Mouse (Mus musculus) stomach, embryonic 15.5 days (tissue): ENCODE data around the gene Fau. TPM values are rescaled to one million over a fixed set of nuclear protein-coding genes. Genes with fewer than 3 reads are reported as not detected.

Experiments
- ATAC-seq: fragments of 200-750 bp; cut with Nextera tagmentation; 2 replicates; pipeline ENCODE4 v1.8.0; 2017; ENCODE audit warnings: low read depth, moderate number of reproducible peaks, moderate TSS enrichment; ENCODE audit not compliant: insufficient read depth, low FRiP score
- H3K27ac ChIP-seq: fragments of 300-500 bp; sonication (generic); 2 replicates; pipeline ENCODE4 v1.5.1; 2015; ENCODE audit warnings: mild to moderate bottlenecking, inconsistent platforms
- H3K27me3 ChIP-seq: fragments of 300-500 bp; sonication (generic); replicated peaks from 2 replicates; pipeline ENCODE4 v1.6.1; 2015; ENCODE audit warnings: inconsistent platforms
- H3K36me3 ChIP-seq: fragments of 300-500 bp; sonication (generic); 2 replicates; pipeline ENCODE4 v1.6.1; 2015; ENCODE audit warnings: inconsistent platforms
- H3K4me1 ChIP-seq: fragments of 300-500 bp; sonication (generic); 2 replicates; pipeline ENCODE4 v1.6.1; 2015; ENCODE audit warnings: inconsistent platforms
- H3K4me2 ChIP-seq: fragments of 300-500 bp; sonication (generic); 2 replicates; pipeline ENCODE4 v1.6.1; 2015; ENCODE audit warnings: mild to moderate bottlenecking, inconsistent platforms
- H3K4me3 ChIP-seq: fragments of 300-500 bp; sonication (generic); replicated peaks from 2 replicates; pipeline ENCODE4 v1.5.1; 2015; ENCODE audit warnings: inconsistent platforms
- H3K9ac ChIP-seq: fragments of 300-500 bp; sonication (generic); 2 replicates; pipeline ENCODE4 v1.6.1; 2015; ENCODE audit warnings: inconsistent platforms
- H3K9me3 ChIP-seq: fragments of 300-500 bp; sonication (generic); 2 replicates; pipeline ENCODE4 v1.6.1; 2016; ENCODE audit warnings: inconsistent platforms
- WGBS: fragments of 180-500 bp; shearing (Covaris S2); methylation state at CpG from one replicate; pipeline ENCODE4 v1.1.7; 2015; 5-methylcytosine and 5-hydroxymethylcytosine counted together
- microRNA-seq: library from miRNA; unstranded; fragments of <30 nt; microRNA quantifications from one replicate; pipeline ENCODE4, GENCODE M21; 2016
- polyA plus RNA-seq: library from polyadenylated mRNA; unstranded; fragments of >200 nt; fragmentation: Nextera tagmentation; extraction: Ambion mirVana; gene quantifications from 2 replicates; pipeline ENCODE4 v1.2.1, GENCODE M21; 2015

Fau gene
- polyA plus RNA-seq, 1 experiment from 2014 or later = 625 TPM

DNA sequence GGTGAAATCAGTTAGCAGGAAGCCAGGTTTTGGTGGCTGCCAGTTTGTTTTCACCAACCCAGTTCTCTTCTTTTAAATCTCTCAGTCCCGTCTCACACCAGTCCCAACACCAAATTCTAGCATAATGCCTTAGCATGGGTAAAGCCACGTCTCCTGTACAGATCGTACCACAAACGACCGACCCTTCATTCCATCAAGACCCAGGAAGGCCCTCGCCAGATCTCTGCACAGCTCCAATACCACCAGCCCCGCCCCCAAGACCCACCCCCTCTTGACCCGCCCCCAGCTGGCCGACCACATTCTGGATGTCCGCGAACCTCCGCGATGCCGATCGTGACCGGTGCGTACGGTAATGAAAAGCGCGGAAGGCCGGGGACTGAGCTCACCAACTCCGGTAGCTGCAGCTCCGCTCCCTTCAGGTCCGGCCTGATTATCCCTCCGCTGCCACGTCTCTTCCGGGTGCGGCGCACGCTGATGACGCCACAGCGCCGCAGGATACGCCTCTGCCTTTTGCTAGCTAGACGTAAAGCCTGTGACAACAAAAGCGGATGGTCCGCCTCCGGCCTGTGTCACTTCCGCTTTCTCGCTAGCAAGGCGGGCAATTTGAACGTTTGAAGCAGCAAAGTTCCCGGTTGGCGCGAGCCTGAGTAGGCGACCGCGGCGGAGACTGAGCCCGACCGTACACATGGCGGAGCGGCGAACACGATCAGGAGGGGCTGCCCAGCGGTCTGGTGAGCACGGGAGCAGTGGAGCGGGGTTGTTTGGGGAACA, 27.0 kb downstream of the Fau start, which contains the start of the genes Zfpl1 and Cdca5:
Zfpl1 (minus strand) TSS at position 479 of the 771 bp plus-strand sequence.
Cdca5 (plus strand) TSS at position 506 of the 771 bp plus-strand sequence.
- H3K9me3 ChIP-seq = no peaks in the 10 kb centered on the region
- H3K4me1 ChIP-seq = peaks cover 16% of the 10 kb centered on the region
- no peaks in the 10 kb centered on the region for H3K27me3 ChIP-seq
- H3K9ac ChIP-seq = peak within 1 kb of the TSS; percentile 60
- peak within 1 kb of the TSS; percentile 72 for H3K4me3 ChIP-seq
- H3K4me2 ChIP-seq = peak within 1 kb of the TSS; percentile 82
- ATAC-seq = peak; percentile 88
- H3K36me3 ChIP-seq = peaks cover 20% of the 10 kb centered on the region
- under 1% methylated on average over 58 of the region's 58 CpGs for WGBS
- peak within 1 kb of the TSS; percentile 77 for H3K27ac ChIP-seq

DNA sequence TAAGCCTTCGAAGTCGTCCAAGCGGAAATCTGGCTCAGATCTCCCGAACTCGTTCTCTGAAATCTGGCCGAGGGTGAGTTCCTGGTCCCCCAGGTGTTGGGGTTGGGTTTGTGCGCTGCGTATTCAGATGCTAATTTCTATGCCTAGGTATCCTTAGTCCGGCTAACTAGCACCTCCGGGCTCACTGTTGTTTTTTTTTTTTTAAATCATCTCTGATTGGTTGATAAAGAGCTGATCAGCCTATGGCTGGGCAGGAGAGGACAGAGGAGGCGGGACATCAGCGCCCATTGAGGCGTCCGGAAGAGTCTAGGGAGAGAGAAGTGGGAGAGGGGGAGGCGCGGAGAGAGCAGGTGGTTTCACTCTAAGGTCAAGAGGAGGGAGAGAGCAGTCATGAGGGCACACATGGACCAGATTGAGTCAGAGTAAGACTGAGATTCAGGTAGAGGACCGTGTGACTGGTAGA, 27.8 kb downstream of the Fau start:
- Histone ChIP-seq H3K4me2 (peak overlapping the region; percentile 78), H3K9me3 (no peaks in the 10 kb centered on the region), H3K4me3 (peak overlapping the region; percentile 72), H3K4me1 (peaks cover 16% of the 10 kb centered on the region), H3K9ac (peak overlapping the region; percentile 40; the same call in 1 of the 2 replicates), H3K27me3 (no peaks in the 10 kb centered on the region), H3K27ac (peak overlapping the region; percentile 77), H3K36me3 (peaks cover 17% of the 10 kb centered on the region)
- ATAC-seq = peak; percentile 69
- 0% methylated on average over 17 of the region's 17 CpGs for WGBS

DNA sequence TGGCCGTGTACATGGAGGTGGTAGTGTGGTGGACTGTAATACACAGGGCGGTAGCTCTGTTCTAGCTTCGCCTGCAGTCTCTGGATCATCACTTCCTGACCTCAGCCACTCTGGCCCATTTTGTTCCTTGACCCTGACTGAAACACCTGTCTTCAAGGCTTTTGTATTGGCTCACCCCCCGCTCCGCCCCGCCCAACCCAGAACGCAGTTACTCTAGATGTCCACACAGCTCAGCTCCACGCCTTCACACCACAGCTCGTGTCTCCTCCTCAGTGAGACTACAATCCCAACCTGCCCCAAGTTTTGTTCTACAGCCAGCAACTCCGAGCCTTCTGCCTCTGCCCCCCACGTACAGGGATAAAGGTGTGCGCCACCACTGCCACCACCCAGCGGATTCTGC, 31.2 kb downstream of the Fau start:
- Histone ChIP-seq H3K9me3 (no peaks in the 10 kb centered on the region), H3K27ac (no peak overlapping the region), H3K9ac (no peak overlapping the region), H3K4me1 (peaks cover 10% of the 10 kb centered on the region), H3K4me2 (no peak overlapping the region), H3K36me3 (peaks cover 17% of the 10 kb centered on the region; the same call in 1 of the 2 replicates), H3K4me3 (no peak overlapping the region), H3K27me3 (no peaks in the 10 kb centered on the region)
- ATAC-seq = no peak
- WGBS = 91% methylated on average over 13 of the region's 13 CpGs

DNA sequence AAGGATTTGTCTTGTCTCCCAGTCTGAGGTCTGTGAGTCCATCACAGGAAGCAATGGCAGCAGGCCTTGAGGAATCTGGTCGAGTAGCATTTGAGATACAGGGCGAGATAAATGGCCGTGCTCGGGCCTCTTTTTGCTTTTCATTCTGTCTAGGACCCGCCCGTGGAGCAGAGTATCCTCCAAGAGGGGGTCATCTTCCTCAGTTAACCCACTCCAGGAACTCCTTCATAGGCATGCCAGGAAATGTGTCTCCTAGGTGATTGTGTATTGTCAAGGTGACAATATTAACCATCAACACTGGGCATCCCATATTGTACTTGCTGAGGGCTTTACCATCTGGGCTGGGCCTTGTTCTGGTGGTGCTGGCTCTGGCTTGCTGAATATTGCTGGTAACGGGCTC, 36.5 kb downstream of the Fau start, which contains the start of gene AC131692.1:
AC131692.1 (plus strand) TSS at position 301 of the 400 bp plus-strand sequence.
- Histone ChIP-seq H3K4me2 (no peak within 1 kb of the TSS), H3K9me3 (no peaks in the 10 kb centered on the region), H3K4me1 (no peaks in the 10 kb centered on the region), H3K4me3 (no peak within 1 kb of the TSS), H3K27ac (no peak within 1 kb of the TSS), H3K27me3 (no peaks in the 10 kb centered on the region), H3K36me3 (peaks cover 25% of the 10 kb centered on the region; the same call in 1 of the 2 replicates), H3K9ac (no peak within 1 kb of the TSS)
- whole genome bisulfite sequencing = 87% methylated on average over 7 of the region's 7 CpGs
- ATAC-seq = no peak

DNA sequence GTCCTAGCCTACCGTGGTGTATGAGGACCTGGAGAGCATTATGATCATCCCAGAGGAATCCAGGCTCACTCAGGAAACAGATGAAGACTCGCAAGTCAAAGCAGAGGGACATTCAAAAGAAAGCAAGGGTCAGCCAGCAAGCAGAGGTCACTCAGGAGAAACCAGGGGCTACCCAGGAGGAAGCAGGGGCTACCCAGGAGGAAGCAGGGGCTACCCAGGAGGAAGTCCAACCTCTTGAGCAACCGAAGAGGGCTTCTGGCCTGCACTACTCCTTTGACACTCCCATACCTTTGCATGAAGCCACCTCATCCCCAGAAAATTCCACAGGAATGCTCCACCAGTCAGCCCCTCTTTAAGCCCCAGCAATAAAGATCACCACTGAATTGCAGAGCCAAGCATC, 40.2 kb downstream of the Fau start:
- ATAC-seq = no peak
- 88% methylated on average over 3 of the region's 3 CpGs for WGBS
- no peak overlapping the region for H3K4me3 ChIP-seq

DNA sequence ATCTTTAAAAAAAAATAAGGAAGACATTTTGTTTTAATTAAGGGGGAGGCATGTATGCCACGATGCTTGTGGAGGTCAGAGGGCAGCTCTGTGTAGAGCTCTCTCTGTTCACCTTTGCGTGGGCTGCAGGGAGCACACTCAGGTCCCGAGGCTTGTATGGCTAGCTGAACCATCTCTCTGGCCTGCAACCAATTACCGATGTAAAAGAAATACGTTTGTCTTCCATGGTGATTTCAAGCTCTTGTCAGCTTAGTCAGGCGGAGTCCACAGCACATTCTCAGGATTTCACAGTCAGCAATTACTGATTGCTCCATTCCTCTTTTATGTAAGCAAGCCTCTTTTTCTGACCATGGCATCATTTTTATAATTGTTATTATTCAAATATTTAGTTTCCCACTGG, 43.5 kb downstream of the Fau start:
- no peaks in the 10 kb centered on the region for H3K4me1 ChIP-seq
- no peaks in the 10 kb centered on the region for H3K36me3 ChIP-seq
- 64% methylated on average over 6 of the region's 6 CpGs for WGBS
- no peaks in the 10 kb centered on the region for H3K27me3 ChIP-seq
- no peak for ATAC-seq
- no peak overlapping the region for H3K4me2 ChIP-seq
- no peak overlapping the region for H3K9ac ChIP-seq
- H3K4me3 ChIP-seq = no peak overlapping the region
- no peak overlapping the region for H3K27ac ChIP-seq
- H3K9me3 ChIP-seq = no peaks in the 10 kb centered on the region

More for the DNA sequence above, 40.2 kb downstream of the Fau start:
- Histone ChIP-seq H3K27ac (no peak overlapping the region), H3K9ac (no peak overlapping the region), H3K27me3 (no peaks in the 10 kb centered on the region), H3K4me2 (no peak overlapping the region), H3K9me3 (no peaks in the 10 kb centered on the region), H3K4me1 (no peaks in the 10 kb centered on the region), H3K36me3 (0 out of 2 replicates have a peak, but pooled peaks cover 8% of the 10 kb centered on the region)

DNA sequence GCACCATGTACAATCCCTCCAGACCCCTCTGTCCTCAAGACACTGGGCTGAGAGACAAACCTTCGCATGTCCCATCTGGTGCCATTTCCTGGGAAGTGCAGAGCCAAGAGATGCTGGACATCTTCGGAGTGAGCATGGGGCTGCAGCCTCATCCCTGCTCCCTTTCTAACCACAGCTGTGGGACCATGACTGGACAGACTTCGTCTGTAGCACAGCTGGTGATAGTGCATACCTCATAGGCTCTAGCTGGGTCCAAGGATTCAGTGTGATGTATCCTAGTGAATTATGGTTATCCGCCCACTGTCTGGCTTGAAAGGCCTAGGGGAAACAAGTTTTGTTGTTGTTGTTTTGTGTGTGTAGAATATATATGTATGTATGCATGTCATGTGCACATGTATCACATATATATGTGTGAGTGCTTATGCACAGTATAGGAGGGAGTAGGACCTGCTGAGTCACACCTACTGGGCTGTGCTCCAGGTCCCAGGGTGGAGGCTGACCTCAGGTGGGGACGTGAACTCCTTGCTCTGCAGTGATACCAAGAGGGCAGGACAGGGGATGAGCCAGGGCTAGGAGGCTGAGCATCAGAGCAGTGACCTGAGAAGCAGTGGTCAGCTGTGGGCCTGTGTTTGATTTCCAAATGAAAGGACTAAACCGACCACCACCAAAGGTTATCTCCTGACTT, 44.7 kb downstream of the Fau start:
- peak; percentile 63; the same call in 1 of the 2 replicates for ATAC-seq
- Histone ChIP-seq H3K27ac (no peak overlapping the region), H3K4me1 (no peaks in the 10 kb centered on the region), H3K4me3 (no peak overlapping the region), H3K36me3 (no peaks in the 10 kb centered on the region), H3K27me3 (no peaks in the 10 kb centered on the region), H3K4me2 (no peak overlapping the region), H3K9ac (no peak overlapping the region), H3K9me3 (no peaks in the 10 kb centered on the region)
- WGBS = 71% methylated on average over 6 of the region's 6 CpGs

DNA sequence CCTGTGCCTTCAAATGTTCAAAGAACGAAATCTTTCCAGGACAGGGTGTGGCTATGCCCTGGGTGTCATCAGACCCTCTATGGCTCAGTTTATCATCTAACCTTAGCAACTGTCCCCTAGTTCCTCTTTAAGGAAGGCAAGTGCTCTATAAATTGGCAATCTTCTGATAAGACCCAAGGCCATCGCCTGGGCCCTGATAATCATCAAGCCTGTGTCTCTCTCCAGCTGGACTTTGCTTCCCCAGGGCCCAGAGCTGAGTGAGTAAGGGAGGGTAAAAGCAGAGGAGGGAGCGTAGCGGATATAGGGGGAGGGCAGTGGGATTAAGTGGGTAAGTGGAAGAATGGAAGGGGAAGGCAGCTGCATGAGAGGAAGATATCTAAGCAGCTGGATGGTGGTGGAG, 46.8 kb downstream of the Fau start:
- Histone ChIP-seq H3K9ac (no peak overlapping the region), H3K4me3 (no peak overlapping the region)
- 65% methylated on average over 4 of the region's 4 CpGs for WGBS

DNA sequence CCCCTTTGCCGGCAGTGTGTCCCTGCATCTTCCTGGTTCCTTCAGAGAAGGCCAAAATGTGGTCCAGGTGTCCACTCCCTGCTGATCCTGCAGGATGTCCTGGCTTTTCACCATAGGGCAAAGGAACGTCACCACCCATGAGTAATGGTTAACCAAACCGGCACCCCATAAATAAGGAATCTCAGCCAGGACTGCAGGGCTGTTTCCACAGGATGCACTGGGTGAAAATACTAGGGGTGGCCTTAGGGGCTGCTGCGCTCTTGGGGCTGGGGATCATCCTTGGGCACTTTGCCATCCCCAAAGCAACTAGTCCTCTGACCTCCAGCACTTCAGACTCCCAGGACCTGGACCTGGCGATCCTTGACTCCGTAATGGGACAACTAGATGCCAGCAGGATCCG, 47.9 kb downstream of the Fau start, which contains the start of gene Naaladl1:
Naaladl1 (plus strand) TSS at position 197 of the 400 bp plus-strand sequence.
- H3K27ac ChIP-seq = no peak within 1 kb of the TSS
- H3K4me1 ChIP-seq = no peaks in the 10 kb centered on the region
- no peaks in the 10 kb centered on the region for H3K27me3 ChIP-seq
- no peak for ATAC-seq
- 84% methylated on average over 7 of the region's 7 CpGs for WGBS
- no peaks in the 10 kb centered on the region for H3K9me3 ChIP-seq
- no peaks in the 10 kb centered on the region for H3K36me3 ChIP-seq
- no peak within 1 kb of the TSS for H3K4me2 ChIP-seq
- H3K4me3 ChIP-seq = no peak within 1 kb of the TSS
- no peak within 1 kb of the TSS for H3K9ac ChIP-seq

More for the DNA sequence above, 46.8 kb downstream of the Fau start:
- no peaks in the 10 kb centered on the region for H3K4me1 ChIP-seq
- no peak overlapping the region for H3K27ac ChIP-seq
- H3K4me2 ChIP-seq = no peak overlapping the region
- no peaks in the 10 kb centered on the region for H3K36me3 ChIP-seq
- no peaks in the 10 kb centered on the region for H3K9me3 ChIP-seq
- H3K27me3 ChIP-seq = no peaks in the 10 kb centered on the region
- ATAC-seq = no peak

Small RNA genes lying within 50 kb of the gene (microRNA-seq; reads per million reads assigned to microRNA genes)
- gene Mir6988 = 1.7 reads per million

Other genes with a start within 250 kb of the Fau start
- 25.3 and 27.7 TPM in 2 replicates for gene Frmd8, start 182.6 kb upstream of the Fau start, polyA plus RNA-seq
- gene Slc25a45, start 180.0 kb upstream of the Fau start, polyA plus RNA-seq = 5.5 TPM in 2 replicates
- gene Tigd3, start 163.7 kb upstream of the Fau start, polyA plus RNA-seq = 2.3 and 2.4 TPM in 2 replicates
- 98.7 and 118 TPM in 2 replicates for gene Dpf2, start 144.8 kb upstream of the Fau start, polyA plus RNA-seq
- 9.6 and 11.0 TPM in 2 replicates for gene Cdc42ep2, start 133.0 kb upstream of the Fau start, polyA plus RNA-seq
- gene Pola2, start 93.6 kb upstream of the Fau start, polyA plus RNA-seq = 60.9 and 64.2 TPM in 2 replicates
- gene Slc22a20, start 71.7 kb upstream of the Fau start, polyA plus RNA-seq = not detected in 2 replicates
- 15.2 and 16.4 TPM in 2 replicates for gene Capn1, start 41.9 kb upstream of the Fau start, polyA plus RNA-seq
- gene Syvn1, start 11.3 kb upstream of the Fau start, polyA plus RNA-seq = 26.7 and 31.7 TPM in 2 replicates
- gene Mrpl49, start 59 bp upstream of the Fau start, polyA plus RNA-seq = 68.0 and 70.4 TPM in 2 replicates
- gene Znhit2, start 3.3 kb downstream of the Fau start, polyA plus RNA-seq = 34.6 and 36.6 TPM in 2 replicates
- gene Tm7sf2, start 10.5 kb downstream of the Fau start, polyA plus RNA-seq = 27.7 and 30.0 TPM in 2 replicates
- gene Vps51, start 19.4 kb downstream of the Fau start, polyA plus RNA-seq = 69.1 and 70.0 TPM in 2 replicates
- gene Tmem262, start 22.2 kb downstream of the Fau start, polyA plus RNA-seq = not detected in 2 replicates
- 2.0 and 2.3 TPM in 2 replicates for gene Gm28374, start 24.4 kb downstream of the Fau start, polyA plus RNA-seq
- gene Zfpl1, start 27.1 kb downstream of the Fau start, polyA plus RNA-seq = 61.5 and 69.8 TPM in 2 replicates
- gene Cdca5, start 27.1 kb downstream of the Fau start, polyA plus RNA-seq = 29.9 and 32.7 TPM in 2 replicates
- 0.28 TPM in 1 of 2 replicates, not detected in the other for gene AC131692.1, start 36.6 kb downstream of the Fau start, polyA plus RNA-seq
- gene Naaladl1, start 47.9 kb downstream of the Fau start, polyA plus RNA-seq = 3.0 and 5.9 TPM in 2 replicates
- gene Sac3d1, start 60.8 kb downstream of the Fau start, polyA plus RNA-seq = 40.7 and 46.1 TPM in 2 replicates
- gene Snx15, start 70.5 kb downstream of the Fau start, polyA plus RNA-seq = 29.2 and 29.9 TPM in 2 replicates
- gene Batf2, start 83.1 kb downstream of the Fau start, polyA plus RNA-seq = 0.34 and 0.55 TPM in 2 replicates
- gene Arl2, start 83.7 kb downstream of the Fau start, polyA plus RNA-seq = 101 and 102 TPM in 2 replicates
- not detected in 2 replicates for gene Majin, start 126.5 kb downstream of the Fau start, polyA plus RNA-seq
- 0.62 TPM in 2 replicates for gene Gpha2, start 168.5 kb downstream of the Fau start, polyA plus RNA-seq
- 20.5 and 23.7 TPM in 2 replicates for gene Ppp2r5b, start 178.0 kb downstream of the Fau start, polyA plus RNA-seq
- gene Atg2a, start 183.8 kb downstream of the Fau start, polyA plus RNA-seq = 7.6 and 10.6 TPM in 2 replicates
- gene Ehd1, start 218.9 kb downstream of the Fau start, polyA plus RNA-seq = 67.3 and 73.4 TPM in 2 replicates
- 1.3 and 1.5 TPM in 2 replicates for gene Cdc42bpg, start 248.6 kb downstream of the Fau start, polyA plus RNA-seq